Mouse (Mus musculus) thymus, adult 2 months (tissue): ENCODE data around the gene Etl4. TPM values are rescaled to one million over a fixed set of nuclear protein-coding genes. Genes with fewer than 3 reads are reported as not detected.

Source experiments
- DNase-seq: peaks from one replicate; pipeline ENCODE4 v3.0.0; 2021
- H3K27ac ChIP-seq: fragments of 200-500 bp; 2 replicates; pipeline ENCODE4 v1.5.1; 2012; ENCODE audit warnings: low read length, control low read depth; ENCODE audit not compliant: control insufficient read depth, insufficient read depth
- H3K27me3 ChIP-seq: fragments of 200-500 bp; 2 replicates; pipeline ENCODE4 v1.6.1; 2012; ENCODE audit warnings: mild to moderate bottlenecking, low read length, moderate library complexity, mixed read lengths; ENCODE audit not compliant: control insufficient read depth, insufficient read depth
- H3K36me3 ChIP-seq: fragments of 200-500 bp; 2 replicates; pipeline ENCODE4 v1.6.1; 2012; ENCODE audit warnings: mild to moderate bottlenecking, low read length, moderate library complexity; ENCODE audit not compliant: control insufficient read depth, insufficient read depth
- H3K4me1 ChIP-seq: fragments of 200-500 bp; replicated peaks from 2 replicates; pipeline ENCODE4 v1.6.1; 2012; ENCODE audit warnings: low read length; ENCODE audit not compliant: control insufficient read depth, insufficient read depth
- H3K4me3 ChIP-seq: fragments of 200-500 bp; 2 replicates; pipeline ENCODE4 v1.5.1; 2012; ENCODE audit warnings: mild to moderate bottlenecking, low read length, control low read depth, moderate library complexity; ENCODE audit not compliant: control insufficient read depth, insufficient read depth
- CTCF ChIP-seq: fragments of 200-500 bp; IDR thresholded peaks from 2 replicates; pipeline ENCODE4 v1.5.1; 2012; ENCODE audit warnings: mild to moderate bottlenecking, control low read depth, low read length, moderate library complexity, borderline replicate concordance; ENCODE audit not compliant: control insufficient read depth, poor library complexity, insufficient read depth; ENCODE audit errors: extremely low read depth
- POLR2A ChIP-seq: fragments of 200-500 bp; IDR thresholded peaks from 2 replicates; pipeline ENCODE4 v1.6.1; 2012; ENCODE audit warnings: mild to moderate bottlenecking, low read length, control low read depth, moderate library complexity; ENCODE audit not compliant: control insufficient read depth, poor library complexity, insufficient read depth; ENCODE audit errors: extremely low read depth
- WGBS: fragments of 180-500 bp; shearing (Covaris S2); methylation state at CpG from one replicate; pipeline ENCODE4 v1.1.7; 2018; 5-methylcytosine and 5-hydroxymethylcytosine counted together
- polyA plus RNA-seq: library from polyadenylated mRNA; depleted of rRNA; stranded (reverse); fragments of >200 nt; gene quantifications from 2 replicates; pipeline ENCODE4 v1.2.3, GENCODE M21; 2012

Gene Etl4
- polyA plus RNA-seq, 1 experiment = 9.7 TPM

DNA sequence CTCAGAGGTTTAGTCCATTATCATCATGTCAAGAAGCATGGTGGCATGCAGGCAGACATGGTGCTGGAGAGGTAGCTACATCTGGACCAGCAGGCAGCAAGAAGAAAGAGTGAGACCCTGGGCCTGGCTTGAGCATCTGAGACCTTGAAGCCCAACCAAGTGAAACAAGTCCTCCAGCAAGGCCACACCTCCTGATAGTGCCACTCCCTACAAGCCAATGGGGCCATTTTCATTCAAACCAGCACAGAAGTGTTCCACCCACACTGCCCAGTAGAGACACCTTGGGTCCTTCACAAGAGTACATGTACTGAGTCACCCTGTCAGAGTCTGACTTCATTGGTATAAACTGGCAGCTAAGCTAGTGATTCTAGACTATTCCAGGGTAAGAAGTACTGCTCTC lies 860.6 kb downstream of the Etl4 start:
- Histone ChIP-seq H3K36me3 (no peaks in the 10 kb centered on the region), H3K27me3 (no peaks in the 10 kb centered on the region), H3K4me1 (no peaks in the 10 kb centered on the region), H3K27ac (no peak overlapping the region), H3K4me3 (no peak overlapping the region)
- TF ChIP-seq CTCF (no peak), POLR2A (no peak)
- DNase-seq = no peak

GRCm38 (mm10) chr2:20774462-20774861 lies 864.9 kb downstream of the Etl4 start:
- Histone ChIP-seq H3K4me3 (no peak overlapping the region), H3K36me3 (no peaks in the 10 kb centered on the region), H3K27ac (no peak overlapping the region), H3K4me1 (no peaks in the 10 kb centered on the region), H3K27me3 (no peaks in the 10 kb centered on the region)
- TF ChIP-seq CTCF = no peak
- no peak for TF ChIP-seq POLR2A
- no peak for DNase-seq
- 88% methylated on average over 2 of the region's 2 CpGs for WGBS

DNA sequence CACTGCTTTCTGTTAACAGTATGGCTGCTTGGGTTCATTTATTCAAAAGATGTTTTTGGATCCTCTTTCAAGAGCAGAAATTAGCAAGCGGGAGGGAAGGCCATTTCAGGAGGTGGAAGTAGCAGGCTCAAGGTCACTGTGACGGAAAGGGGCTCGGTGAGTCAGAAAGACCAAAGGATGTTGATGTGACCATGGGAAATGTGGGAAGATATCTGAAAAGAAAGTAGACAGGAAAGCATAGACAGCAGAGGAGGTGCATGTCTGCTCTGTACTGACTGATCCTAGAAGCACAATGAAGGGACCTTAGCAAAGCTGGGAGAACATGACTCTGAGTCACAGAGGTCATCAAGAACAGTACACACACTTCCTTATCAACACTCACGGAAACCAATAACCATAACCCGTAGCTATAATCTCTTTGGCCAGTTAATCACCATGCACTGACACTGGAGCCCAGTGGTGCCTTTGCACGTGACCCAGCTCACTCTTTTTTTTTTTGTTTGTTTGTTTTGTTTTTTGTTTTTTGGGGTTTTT lies 866.7 kb downstream of the Etl4 start:
- TF ChIP-seq POLR2A = no peak
- no peak for TF ChIP-seq CTCF
- H3K4me3 ChIP-seq = no peak overlapping the region
- WGBS = 85% methylated on average over 6 of the region's 6 CpGs
- H3K27ac ChIP-seq = no peak overlapping the region
- H3K27me3 ChIP-seq = no peaks in the 10 kb centered on the region
- H3K36me3 ChIP-seq = no peaks in the 10 kb centered on the region
- no peak for DNase-seq
- H3K4me1 ChIP-seq = no peaks in the 10 kb centered on the region

- Histone ChIP-seq H3K27me3 (no peaks in the 10 kb centered on the region), H3K36me3 (no peaks in the 10 kb centered on the region), H3K4me1 (no peaks in the 10 kb centered on the region), H3K27ac (no peak overlapping the region), H3K4me3 (no peak overlapping the region)
- no peak for TF ChIP-seq POLR2A
- no peak for TF ChIP-seq CTCF
- no peak for DNase-seq
- 84% methylated on average over 6 of the region's 6 CpGs for WGBS
These were observed 868.4 kb downstream of the Etl4 start for GRCm38 (mm10) chr2:20777931-20778330.

GRCm38 (mm10) chr2:20779484-20780381 lies 870.2 kb downstream of the Etl4 start:
- DNase-seq = peak; percentile 18
- Histone ChIP-seq H3K27me3 (no peaks in the 10 kb centered on the region), H3K4me1 (no peaks in the 10 kb centered on the region), H3K36me3 (no peaks in the 10 kb centered on the region), H3K27ac (no peak overlapping the region), H3K4me3 (no peak overlapping the region)
- WGBS = 40% methylated on average over 6 of the region's 6 CpGs
- TF ChIP-seq CTCF (no peak), POLR2A (no peak)

DNA sequence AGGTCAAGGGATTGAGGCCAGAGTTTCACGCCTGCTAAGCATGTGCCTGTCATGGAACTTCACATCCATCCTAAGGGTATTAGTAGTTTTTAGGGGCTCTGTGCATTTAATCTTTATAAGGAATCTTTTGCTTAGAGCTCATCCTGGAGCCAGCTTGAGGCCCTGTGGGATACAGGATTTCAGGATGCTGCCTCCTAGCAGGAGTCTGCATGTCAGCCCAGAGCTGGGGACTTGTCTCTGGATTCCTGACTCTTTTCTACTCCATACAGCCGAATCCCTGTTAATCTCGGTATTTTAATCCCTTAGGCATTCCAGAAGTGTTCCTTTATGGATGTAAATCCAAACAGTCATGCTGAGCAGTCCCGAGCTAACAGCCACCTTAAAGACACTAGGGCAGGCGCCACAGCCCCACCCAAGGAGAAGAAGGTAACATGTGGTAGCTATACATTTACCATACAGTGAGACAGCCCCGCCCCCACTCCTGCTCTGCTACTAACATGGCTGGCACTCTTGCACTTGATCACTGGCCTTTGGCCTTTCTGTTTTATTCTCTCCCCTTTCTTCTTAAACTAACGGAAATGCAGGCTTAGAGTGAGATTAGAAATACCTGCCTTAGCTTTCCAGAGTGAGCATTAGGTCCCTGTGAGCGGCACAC lies 891.8 kb downstream of the Etl4 start:
- no peak for TF ChIP-seq POLR2A
- TF ChIP-seq CTCF = no peak
- Histone ChIP-seq H3K27ac (no peak overlapping the region), H3K4me3 (no peak overlapping the region), H3K27me3 (no peaks in the 10 kb centered on the region), H3K36me3 (no peaks in the 10 kb centered on the region), H3K4me1 (no peaks in the 10 kb centered on the region)
- no peak for DNase-seq
- WGBS = 91% methylated on average over 8 of the region's 8 CpGs
